Mouse (Mus musculus): Measurements from ENCODE around the gene Mrc1. TPM values are rescaled to one million over a fixed set of nuclear protein-coding genes. Genes with fewer than 3 reads are reported as not detected.
A peak's percentile ranks its signal among the peaks of the same experiment; 100 is the strongest.

Gene Mrc1
- polyA plus RNA-seq, 1 experiment from 2014 or later = 4.6 TPM

- no peak for ATAC-seq
- Histone ChIP-seq H3K27me3 (replicated peaks; ENCODE audit: control insufficient read depth, insufficient read depth, low read length) (no peaks in the 10 kb centered on the region), H3K4me3 (ENCODE audit: low read length) (no peak overlapping the region), H3K9ac (ENCODE audit: low read depth, low read length) (no peak overlapping the region), H3K27ac (ENCODE audit: low read length) (no peak overlapping the region), H3K4me1 (ENCODE audit: control insufficient read depth, insufficient read depth, low read length) (0 out of 2 replicates have a peak, but pooled peaks cover 3% of the 10 kb centered on the region), H3K36me3 (ENCODE audit: control insufficient read depth, insufficient read depth, low read length) (no peaks in the 10 kb centered on the region), H3K4me2 (ENCODE audit: low read depth, low read length) (no peak overlapping the region), H3K9me3 (ENCODE audit: control insufficient read depth, low read length) (no peaks in the 10 kb centered on the region)
- 87% methylated on average over 1 of the region's 1 CpGs for WGBS
Measured at GRCm38 (mm10) chr2:14210731-14211130, 18.5 kb upstream of the Mrc1 start.

- peak; percentile 45; the same call in 1 of the 2 replicates for ATAC-seq
- H3K36me3 ChIP-seq (ENCODE audit: control insufficient read depth, insufficient read depth, low read length) = no peaks in the 10 kb centered on the region
- 0 out of 2 replicates have a peak, but pooled peaks cover 3% of the 10 kb centered on the region for H3K4me1 ChIP-seq (ENCODE audit: control insufficient read depth, insufficient read depth, low read length)
- H3K9me3 ChIP-seq (ENCODE audit: control insufficient read depth, low read length) = no peaks in the 10 kb centered on the region
- H3K4me3 ChIP-seq (ENCODE audit: low read length) = no peak overlapping the region
- no peak overlapping the region for H3K4me2 ChIP-seq (ENCODE audit: low read depth, low read length)
- no peak overlapping the region for H3K9ac ChIP-seq (ENCODE audit: low read depth, low read length)
- no peaks in the 10 kb centered on the region for H3K27me3 ChIP-seq (replicated peaks; ENCODE audit: control insufficient read depth, insufficient read depth, low read length)
- H3K27ac ChIP-seq (ENCODE audit: low read length) = no peak overlapping the region
Measured at GRCm38 (mm10) chr2:14211606-14212005, 17.6 kb upstream of the Mrc1 start.

- H3K27ac ChIP-seq (ENCODE audit: low read length) = no peak overlapping the region; the same call in 1 of the 2 replicates
- H3K4me1 ChIP-seq (ENCODE audit: control insufficient read depth, insufficient read depth, low read length) = 0 out of 2 replicates have a peak, but pooled peaks cover 3% of the 10 kb centered on the region
- H3K4me3 ChIP-seq (ENCODE audit: low read length) = no peak overlapping the region
- no peaks in the 10 kb centered on the region for H3K36me3 ChIP-seq (ENCODE audit: control insufficient read depth, insufficient read depth, low read length)
- no peak overlapping the region for H3K9ac ChIP-seq (ENCODE audit: low read depth, low read length)
- no peaks in the 10 kb centered on the region for H3K9me3 ChIP-seq (ENCODE audit: control insufficient read depth, low read length)
- H3K4me2 ChIP-seq (ENCODE audit: low read depth, low read length) = no peak overlapping the region
- no peaks in the 10 kb centered on the region for H3K27me3 ChIP-seq (replicated peaks; ENCODE audit: control insufficient read depth, insufficient read depth, low read length)
- ATAC-seq = peak; percentile 42; the same call in 1 of the 2 replicates
- 48% methylated on average over 3 of the region's 3 CpGs for WGBS
Measured at GRCm38 (mm10) chr2:14214764-14215163, 14.4 kb upstream of the Mrc1 start.

- H3K4me1 ChIP-seq (ENCODE audit: control insufficient read depth, insufficient read depth, low read length) = 0 out of 2 replicates have a peak, but pooled peaks cover 3% of the 10 kb centered on the region
- ATAC-seq = peak; percentile 60
- no peaks in the 10 kb centered on the region for H3K36me3 ChIP-seq (ENCODE audit: control insufficient read depth, insufficient read depth, low read length)
- H3K4me2 ChIP-seq (ENCODE audit: low read depth, low read length) = no peak overlapping the region
- H3K27ac ChIP-seq (ENCODE audit: low read length) = peak overlapping the region; percentile 2; the same call in 1 of the 2 replicates
- H3K4me3 ChIP-seq (ENCODE audit: low read length) = no peak overlapping the region
- H3K9ac ChIP-seq (ENCODE audit: low read depth, low read length) = no peak overlapping the region
- no peaks in the 10 kb centered on the region for H3K27me3 ChIP-seq (replicated peaks; ENCODE audit: control insufficient read depth, insufficient read depth, low read length)
- no peaks in the 10 kb centered on the region for H3K9me3 ChIP-seq (ENCODE audit: control insufficient read depth, low read length)
- 50% methylated on average over 3 of the region's 3 CpGs for WGBS
Measured at GRCm38 (mm10) chr2:14216653-14217052, 12.5 kb upstream of the Mrc1 start.

GRCm38 (mm10) chr2:14218126-14218525 is 11.1 kb upstream of the Mrc1 start:
- H3K9ac ChIP-seq (ENCODE audit: low read depth, low read length) = no peak overlapping the region
- H3K4me3 ChIP-seq (ENCODE audit: low read length) = no peak overlapping the region
- no peaks in the 10 kb centered on the region for H3K36me3 ChIP-seq (ENCODE audit: control insufficient read depth, insufficient read depth, low read length)
- H3K27ac ChIP-seq (ENCODE audit: low read length) = no peak overlapping the region
- 0 out of 2 replicates have a peak, but pooled peaks cover 3% of the 10 kb centered on the region for H3K4me1 ChIP-seq (ENCODE audit: control insufficient read depth, insufficient read depth, low read length)
- H3K4me2 ChIP-seq (ENCODE audit: low read depth, low read length) = no peak overlapping the region
- WGBS = 77% methylated on average over 6 of the region's 6 CpGs
- H3K27me3 ChIP-seq (replicated peaks; ENCODE audit: control insufficient read depth, insufficient read depth, low read length) = no peaks in the 10 kb centered on the region
- no peaks in the 10 kb centered on the region for H3K9me3 ChIP-seq (ENCODE audit: control insufficient read depth, low read length)
- ATAC-seq = no peak

GRCm38 (mm10) chr2:14224387-14224786 is 4.8 kb upstream of the Mrc1 start:
- Histone ChIP-seq H3K4me2 (ENCODE audit: low read depth, low read length) (no peak overlapping the region), H3K27ac (ENCODE audit: low read length) (no peak overlapping the region), H3K9me3 (ENCODE audit: control insufficient read depth, low read length) (no peaks in the 10 kb centered on the region), H3K36me3 (ENCODE audit: control insufficient read depth, insufficient read depth, low read length) (no peaks in the 10 kb centered on the region), H3K4me3 (ENCODE audit: low read length) (no peak overlapping the region), H3K4me1 (ENCODE audit: control insufficient read depth, insufficient read depth, low read length) (no peaks in the 10 kb centered on the region; the same call in 1 of the 2 replicates), H3K9ac (ENCODE audit: low read depth, low read length) (no peak overlapping the region), H3K27me3 (replicated peaks; ENCODE audit: control insufficient read depth, insufficient read depth, low read length) (no peaks in the 10 kb centered on the region)
- WGBS = 73% methylated on average over 3 of the region's 4 CpGs
- no peak for ATAC-seq

GRCm38 (mm10) chr2:14228495-14228894 is 697 bp upstream of the Mrc1 start:
- Histone ChIP-seq H3K36me3 (ENCODE audit: control insufficient read depth, insufficient read depth, low read length) (no peaks in the 10 kb centered on the region), H3K9me3 (ENCODE audit: control insufficient read depth, low read length) (no peaks in the 10 kb centered on the region), H3K4me3 (ENCODE audit: low read length) (no peak overlapping the region), H3K27ac (ENCODE audit: low read length) (no peak overlapping the region), H3K4me2 (ENCODE audit: low read depth, low read length) (no peak overlapping the region), H3K4me1 (ENCODE audit: control insufficient read depth, insufficient read depth, low read length) (no peaks in the 10 kb centered on the region; the same call in 1 of the 2 replicates), H3K9ac (ENCODE audit: low read depth, low read length) (no peak overlapping the region), H3K27me3 (replicated peaks; ENCODE audit: control insufficient read depth, insufficient read depth, low read length) (no peaks in the 10 kb centered on the region)
- 64% methylated on average over 6 of the region's 6 CpGs for WGBS
- no peak for ATAC-seq

GRCm38 (mm10) chr2:14229979-14230378 is 787 bp downstream of the Mrc1 start:
- Histone ChIP-seq H3K36me3 (ENCODE audit: control insufficient read depth, insufficient read depth, low read length) (no peaks in the 10 kb centered on the region), H3K4me2 (ENCODE audit: low read depth, low read length) (no peak overlapping the region), H3K4me1 (ENCODE audit: control insufficient read depth, insufficient read depth, low read length) (no peaks in the 10 kb centered on the region; the same call in 1 of the 2 replicates), H3K27ac (ENCODE audit: low read length) (no peak overlapping the region), H3K27me3 (replicated peaks; ENCODE audit: control insufficient read depth, insufficient read depth, low read length) (no peaks in the 10 kb centered on the region), H3K9me3 (ENCODE audit: control insufficient read depth, low read length) (no peaks in the 10 kb centered on the region), H3K9ac (ENCODE audit: low read depth, low read length) (no peak overlapping the region), H3K4me3 (ENCODE audit: low read length) (no peak overlapping the region)
- ATAC-seq = no peak
- 89% methylated on average over 14 of the region's 14 CpGs for WGBS

- no peaks in the 10 kb centered on the region; the same call in 1 of the 2 replicates for H3K4me1 ChIP-seq (ENCODE audit: control insufficient read depth, insufficient read depth, low read length)
- ATAC-seq = peak; percentile 31; the same call in 1 of the 2 replicates
- no peak overlapping the region for H3K27ac ChIP-seq (ENCODE audit: low read length)
- no peak overlapping the region for H3K4me2 ChIP-seq (ENCODE audit: low read depth, low read length)
- no peak overlapping the region for H3K9ac ChIP-seq (ENCODE audit: low read depth, low read length)
- WGBS = 90% methylated on average over 1 of the region's 1 CpGs
- H3K9me3 ChIP-seq (ENCODE audit: control insufficient read depth, low read length) = no peaks in the 10 kb centered on the region
- H3K4me3 ChIP-seq (ENCODE audit: low read length) = no peak overlapping the region
- no peaks in the 10 kb centered on the region for H3K27me3 ChIP-seq (replicated peaks; ENCODE audit: control insufficient read depth, insufficient read depth, low read length)
- no peaks in the 10 kb centered on the region for H3K36me3 ChIP-seq (ENCODE audit: control insufficient read depth, insufficient read depth, low read length)
Measured at GRCm38 (mm10) chr2:14232897-14233296, 3.7 kb downstream of the Mrc1 start.

GRCm38 (mm10) chr2:14233983-14234382 is 4.8 kb downstream of the Mrc1 start:
- Histone ChIP-seq H3K4me1 (ENCODE audit: control insufficient read depth, insufficient read depth, low read length) (no peaks in the 10 kb centered on the region), H3K27ac (ENCODE audit: low read length) (no peak overlapping the region), H3K4me3 (ENCODE audit: low read length) (no peak overlapping the region), H3K36me3 (ENCODE audit: control insufficient read depth, insufficient read depth, low read length) (no peaks in the 10 kb centered on the region), H3K9ac (ENCODE audit: low read depth, low read length) (no peak overlapping the region), H3K4me2 (ENCODE audit: low read depth, low read length) (no peak overlapping the region), H3K27me3 (replicated peaks; ENCODE audit: control insufficient read depth, insufficient read depth, low read length) (no peaks in the 10 kb centered on the region), H3K9me3 (ENCODE audit: control insufficient read depth, low read length) (no peaks in the 10 kb centered on the region)
- no peak for ATAC-seq
- WGBS = 62% methylated on average over 2 of the region's 2 CpGs
